ENCODE assay signal across 17 mouse cellular contexts in genomic region chr9:123649785-123650511, GRCm38 (mm10). TPM values are rescaled to one million over a fixed set of nuclear protein-coding genes. Genes with fewer than 3 reads are reported as not detected.
"Had no signal": no experiment of that assay in that cellular context is flagged by ENCODE, and none has a peak within 500 bp of the region (broad histone marks: within the 10 kb centered on the region; RNA-seq: fewer than 3 reads in every experiment).

No protein-coding gene starts in this region.

- H3K27ac ChIP-seq: neural tube, embryonic 12.5 days; neural tube, embryonic 13.5 days; neural tube, embryonic 15.5 days; stomach, embryonic 15.5 days; stomach, postnatal 0 days had no signal

- H3K27me3 ChIP-seq: neural tube, embryonic 12.5 days; neural tube, embryonic 13.5 days; neural tube, embryonic 15.5 days; stomach, embryonic 15.5 days had no signal

- H3K4me2 ChIP-seq: neural tube, embryonic 12.5 days; neural tube, embryonic 13.5 days; neural tube, embryonic 15.5 days; stomach, embryonic 15.5 days had no signal

- H3K36me3 ChIP-seq: neural tube, embryonic 12.5 days; neural tube, embryonic 13.5 days; neural tube, embryonic 15.5 days; stomach, embryonic 15.5 days had no signal

- DNase-seq: retina, postnatal 1 day; right cerebral cortex, adult 18-20 months; right cerebral cortex, postnatal 14 days; right cerebral cortex, postnatal 25 days; right cerebral cortex, postnatal 4 days; spleen, adult 18-20 months; thymus, adult 18-20 months; thymus, adult 2 months; thymus, postnatal 25 days; thymus, postnatal 36 days; thymus, postnatal 4 days had no signal

- H3K4me1 ChIP-seq: neural tube, embryonic 12.5 days; neural tube, embryonic 13.5 days; neural tube, embryonic 15.5 days; stomach, embryonic 15.5 days had no signal

- H3K9ac ChIP-seq: neural tube, embryonic 12.5 days; neural tube, embryonic 13.5 days; neural tube, embryonic 15.5 days; stomach, embryonic 15.5 days had no signal

- H3K9me3 ChIP-seq: neural tube, embryonic 12.5 days; neural tube, embryonic 13.5 days; neural tube, embryonic 15.5 days; stomach, embryonic 15.5 days had no signal

- H3K4me3 ChIP-seq: neural tube, embryonic 12.5 days; neural tube, embryonic 13.5 days; neural tube, embryonic 15.5 days; stomach, embryonic 15.5 days had no signal

RNA-seq across cellular contexts. Expression of gene Slc6a20a, which starts 28.7 kb away (rescaled TPM):
- total RNA-seq: neutrophil, adult 5-6 weeks had no signal
